Mouse (Mus musculus) kidney, postnatal 14 days (tissue): ENCODE results near the gene Hjurp.
A peak's percentile ranks its signal among the peaks of the same experiment; 100 is the strongest.

Experiments used
- DNase-seq: peaks from one replicate; pipeline ENCODE4 v3.0.0; 2022; ENCODE audit warnings: mixed read lengths

Gene Hjurp

GRCm38 (mm10) chr1:88277098-88277817 is at the start of gene Hjurp, which contains the start of gene Trpm8:
Gene Hjurp, minus strand, starts transcription at chr1:88277633.
Gene Trpm8, plus strand, starts transcription at chr1:88277661.
- DNase-seq, result peak; percentile 100

GRCm38 (mm10) chr1:88323101-88323500 is 45.7 kb upstream of the Hjurp start:
- no peak for DNase-seq

GRCm38 (mm10) chr1:88322146-88322545 is 44.7 kb upstream of the Hjurp start:
- DNase-seq, result no peak

- no peak for DNase-seq
These were observed 43.5 kb upstream of the Hjurp start for GRCm38 (mm10) chr1:88320821-88321395.

GRCm38 (mm10) chr1:88318531-88319060 is 41.2 kb upstream of the Hjurp start:
- peak; percentile 52 for DNase-seq

- no peak for DNase-seq
These were observed 39.8 kb upstream of the Hjurp start for GRCm38 (mm10) chr1:88317279-88317678.

- DNase-seq, result no peak
These were observed 32.9 kb upstream of the Hjurp start for GRCm38 (mm10) chr1:88310349-88310748.

- DNase-seq, result no peak
These were observed 32.5 kb upstream of the Hjurp start for GRCm38 (mm10) chr1:88309905-88310304.

- no peak for DNase-seq
These were observed 31.6 kb upstream of the Hjurp start for GRCm38 (mm10) chr1:88309020-88309419.

GRCm38 (mm10) chr1:88307180-88307579 is 29.7 kb upstream of the Hjurp start:
- DNase-seq, result no peak

GRCm38 (mm10) chr1:88306543-88306942 is 29.1 kb upstream of the Hjurp start:
- no peak for DNase-seq

GRCm38 (mm10) chr1:88305018-88305795 is 27.8 kb upstream of the Hjurp start:
- no peak for DNase-seq

- DNase-seq, result no peak
These were observed 27.0 kb upstream of the Hjurp start for GRCm38 (mm10) chr1:88304261-88304985.

GRCm38 (mm10) chr1:88303762-88304161 is 26.3 kb upstream of the Hjurp start:
- no peak for DNase-seq

- DNase-seq, result no peak
These were observed 24.8 kb upstream of the Hjurp start for GRCm38 (mm10) chr1:88302057-88302740.

- no peak for DNase-seq
These were observed 23.9 kb upstream of the Hjurp start for GRCm38 (mm10) chr1:88301121-88302014.

GRCm38 (mm10) chr1:88300301-88301050 is 23.0 kb upstream of the Hjurp start:
- no peak for DNase-seq

GRCm38 (mm10) chr1:88299529-88299945 is 22.1 kb upstream of the Hjurp start:
- no peak for DNase-seq

- no peak for DNase-seq
These were observed 21.5 kb upstream of the Hjurp start for GRCm38 (mm10) chr1:88298686-88299528.
